Mouse (Mus musculus) midbrain, embryonic 15.5 days (tissue): ENCODE data around the gene Ppp1r9b. TPM values are rescaled to one million over a fixed set of nuclear protein-coding genes. Genes with fewer than 3 reads are reported as not detected.
A peak's percentile ranks its signal among the peaks of the same experiment; 100 is the strongest.
"Not testable (repeated sequence)": the region's sequence is repeated elsewhere in the genome, so short reads cannot be mapped to it uniquely, and the experiment has no call there.

Source experiments
- ATAC-seq: fragments of 200-750 bp; cut with Nextera tagmentation; replicated peaks from 2 replicates; pipeline ENCODE4 v1.8.0; 2017; ENCODE audit warnings: moderate TSS enrichment
- H3K27ac ChIP-seq: fragments of 300-500 bp; sonication (generic); 2 replicates; pipeline ENCODE4 v1.5.1; 2015; ENCODE audit warnings: mild to moderate bottlenecking, inconsistent platforms
- H3K27me3 ChIP-seq: fragments of 300-500 bp; sonication (generic); replicated peaks from 2 replicates; pipeline ENCODE4 v1.6.1; 2015; ENCODE audit warnings: inconsistent platforms
- H3K36me3 ChIP-seq: fragments of 300-500 bp; sonication (generic); replicated peaks from 2 replicates; pipeline ENCODE4 v1.6.1; 2015; ENCODE audit warnings: inconsistent platforms
- H3K4me1 ChIP-seq: fragments of 300-500 bp; sonication (generic); 2 replicates; pipeline ENCODE4 v1.6.1; 2015; ENCODE audit warnings: inconsistent platforms
- H3K4me2 ChIP-seq: fragments of 300-500 bp; sonication (generic); 2 replicates; pipeline ENCODE4 v1.6.1; 2015; ENCODE audit warnings: inconsistent platforms, mild to moderate bottlenecking, moderate library complexity
- H3K4me3 ChIP-seq: fragments of 300-500 bp; sonication (generic); 2 replicates; pipeline ENCODE4 v1.5.1; 2015; ENCODE audit warnings: mild to moderate bottlenecking, inconsistent platforms
- H3K9ac ChIP-seq: fragments of 300-500 bp; sonication (generic); 2 replicates; pipeline ENCODE4 v1.6.1; 2015; ENCODE audit warnings: mild to moderate bottlenecking, inconsistent platforms
- H3K9me3 ChIP-seq: fragments of 300-500 bp; sonication (generic); 2 replicates; pipeline ENCODE4 v1.6.1; 2016; ENCODE audit warnings: inconsistent platforms
- WGBS: fragments of 180-500 bp; shearing (Covaris S2); methylation state at CpG from one replicate; pipeline ENCODE4 v1.1.7; 2015; ENCODE audit warnings: mixed read lengths; 5-methylcytosine and 5-hydroxymethylcytosine counted together
- polyA plus RNA-seq: library from polyadenylated mRNA; unstranded; fragments of >200 nt; fragmentation: Nextera tagmentation; extraction: Ambion mirVana; gene quantifications from 2 replicates; pipeline ENCODE4 v1.2.1, GENCODE M21; 2015

Ppp1r9b gene
- polyA plus RNA-seq, 1 experiment from 2014 or later: 20.5 TPM

GRCm38 (mm10) chr11:95004136-95004936 lies 13.5 kb downstream of the Ppp1r9b start:
- H3K4me2 ChIP-seq: no peak overlapping the region
- no peak for ATAC-seq
- peaks cover 19% of the 10 kb centered on the region for H3K36me3 ChIP-seq
- peak overlapping the region; percentile 27; the same call in 1 of the 2 replicates for H3K27ac ChIP-seq
- peaks cover 47% of the 10 kb centered on the region for H3K4me1 ChIP-seq
- H3K9ac ChIP-seq: no peak overlapping the region
- 88% methylated on average over 12 of the region's 12 CpGs for WGBS
- H3K9me3 ChIP-seq: no peaks in the 10 kb centered on the region
- no peak overlapping the region for H3K4me3 ChIP-seq
- no peaks in the 10 kb centered on the region for H3K27me3 ChIP-seq

GRCm38 (mm10) chr11:95004937-95005198 lies 14.0 kb downstream of the Ppp1r9b start:
- no peak for ATAC-seq
- Histone ChIP-seq H3K36me3 (peaks cover 19% of the 10 kb centered on the region), H3K4me1 (peaks cover 47% of the 10 kb centered on the region), H3K4me2 (no peak overlapping the region), H3K9me3 (no peaks in the 10 kb centered on the region), H3K27ac (no peak overlapping the region), H3K9ac (no peak overlapping the region), H3K4me3 (no peak overlapping the region), H3K27me3 (no peaks in the 10 kb centered on the region)
- WGBS: 60% methylated on average over 6 of the region's 6 CpGs

- Histone ChIP-seq H3K9me3 (no peaks in the 10 kb centered on the region), H3K27me3 (no peaks in the 10 kb centered on the region), H3K27ac (peak overlapping the region; percentile 82), H3K36me3 (peaks cover 19% of the 10 kb centered on the region), H3K4me3 (peak overlapping the region; percentile 39), H3K4me1 (peaks cover 38% of the 10 kb centered on the region), H3K4me2 (peak overlapping the region; percentile 80), H3K9ac (peak overlapping the region; percentile 47)
- ATAC-seq: no peak
- WGBS: 34% methylated on average over 4 of the region's 4 CpGs
Measured at GRCm38 (mm10) chr11:95006038-95006437, 15.2 kb downstream of the Ppp1r9b start.

GRCm38 (mm10) chr11:95006525-95007219 lies 15.8 kb downstream of the Ppp1r9b start:
- ATAC-seq: peak; percentile 55
- peak overlapping the region; percentile 39 for H3K4me3 ChIP-seq
- peak overlapping the region; percentile 80 for H3K4me2 ChIP-seq
- H3K27me3 ChIP-seq: no peaks in the 10 kb centered on the region
- peaks cover 19% of the 10 kb centered on the region for H3K36me3 ChIP-seq
- H3K9me3 ChIP-seq: no peaks in the 10 kb centered on the region
- H3K9ac ChIP-seq: peak overlapping the region; percentile 47
- H3K4me1 ChIP-seq: peaks cover 41% of the 10 kb centered on the region
- H3K27ac ChIP-seq: peak overlapping the region; percentile 82
- WGBS: 1% methylated on average over 27 of the region's 27 CpGs

GRCm38 (mm10) chr11:95007418-95007817 lies 16.6 kb downstream of the Ppp1r9b start:
- peak overlapping the region; percentile 47; the same call in 1 of the 2 replicates for H3K9ac ChIP-seq

GRCm38 (mm10) chr11:95008661-95009628 lies 18.1 kb downstream of the Ppp1r9b start:
- 29% methylated on average over 15 of the region's 15 CpGs for WGBS
- Histone ChIP-seq H3K4me2 (peak overlapping the region; percentile 91), H3K27me3 (no peaks in the 10 kb centered on the region), H3K27ac (peak overlapping the region; percentile 95), H3K9ac (peak overlapping the region; percentile 100), H3K4me3 (peak overlapping the region; percentile 99), H3K4me1 (peaks cover 61% of the 10 kb centered on the region), H3K36me3 (peaks cover 5% of the 10 kb centered on the region; the same call in 1 of the 2 replicates), H3K9me3 (no peaks in the 10 kb centered on the region)
- no peak for ATAC-seq

More at GRCm38 (mm10) chr11:95007418-95007817, 16.6 kb downstream of the Ppp1r9b start:
- WGBS: 77% methylated on average over 3 of the region's 3 CpGs
- ATAC-seq: no peak
- Histone ChIP-seq H3K4me1 (peaks cover 48% of the 10 kb centered on the region), H3K36me3 (peaks cover 13% of the 10 kb centered on the region), H3K9me3 (no peaks in the 10 kb centered on the region), H3K4me2 (peak overlapping the region; percentile 80), H3K27ac (peak overlapping the region; percentile 95; the same call in 1 of the 2 replicates), H3K27me3 (no peaks in the 10 kb centered on the region), H3K4me3 (no peak overlapping the region)

GRCm38 (mm10) chr11:95009629-95010014 lies 18.8 kb downstream of the Ppp1r9b start, which contains the start of gene Samd14:
Gene Samd14 (plus strand): TSS chr11:95009879.
- peaks cover 67% of the 10 kb centered on the region for H3K4me1 ChIP-seq
- H3K27ac ChIP-seq: peak within 1 kb of the TSS; percentile 95
- H3K4me3 ChIP-seq: peak within 1 kb of the TSS; percentile 99
- peaks cover 5% of the 10 kb centered on the region; the same call in 1 of the 2 replicates for H3K36me3 ChIP-seq
- H3K9me3 ChIP-seq: no peaks in the 10 kb centered on the region
- no peaks in the 10 kb centered on the region for H3K27me3 ChIP-seq
- 0% methylated on average over 28 of the region's 32 CpGs for WGBS
- peak within 1 kb of the TSS; percentile 100 for H3K9ac ChIP-seq
- peak within 1 kb of the TSS; percentile 91 for H3K4me2 ChIP-seq
- ATAC-seq: peak; percentile 68

- under 1% methylated on average over 30 of the region's 40 CpGs for WGBS
- peaks cover 7% of the 10 kb centered on the region; the same call in 1 of the 2 replicates for H3K36me3 ChIP-seq
- H3K27me3 ChIP-seq: no peaks in the 10 kb centered on the region
- peak overlapping the region; percentile 100 for H3K9ac ChIP-seq
- H3K9me3 ChIP-seq: no peaks in the 10 kb centered on the region
- peak overlapping the region; percentile 91 for H3K4me2 ChIP-seq
- peak; percentile 64 for ATAC-seq
- H3K27ac ChIP-seq: peak overlapping the region; percentile 95
- peaks cover 71% of the 10 kb centered on the region for H3K4me1 ChIP-seq
- peak overlapping the region; percentile 99 for H3K4me3 ChIP-seq
Measured at GRCm38 (mm10) chr11:95010141-95010739, 19.4 kb downstream of the Ppp1r9b start.

- peak overlapping the region; percentile 100 for H3K9ac ChIP-seq
- not testable (repeated sequence) for H3K27me3 ChIP-seq, H3K9me3 ChIP-seq, H3K36me3 ChIP-seq, ATAC-seq
- peaks cover 75% of the 10 kb centered on the region for H3K4me1 ChIP-seq
- H3K4me2 ChIP-seq: peak overlapping the region; percentile 91
- WGBS: 0% methylated on average over 4 of the region's 4 CpGs
- H3K27ac ChIP-seq: peak overlapping the region; percentile 95
- peak overlapping the region; percentile 99 for H3K4me3 ChIP-seq
Measured at GRCm38 (mm10) chr11:95010841-95011403, 20.1 kb downstream of the Ppp1r9b start.

GRCm38 (mm10) chr11:95011416-95011815 lies 20.6 kb downstream of the Ppp1r9b start:
- 21% methylated on average over 1 of the region's 1 CpGs for WGBS
- Histone ChIP-seq H3K4me2 (peak overlapping the region; percentile 91), H3K9me3 (no peaks in the 10 kb centered on the region), H3K36me3 (0 out of 2 replicates have a peak, but pooled peaks cover 5% of the 10 kb centered on the region), H3K27ac (peak overlapping the region; percentile 95), H3K27me3 (no peaks in the 10 kb centered on the region), H3K4me1 (peaks cover 73% of the 10 kb centered on the region), H3K4me3 (peak overlapping the region; percentile 99), H3K9ac (peak overlapping the region; percentile 100)
- no peak for ATAC-seq

- WGBS: 35% methylated on average over 3 of the region's 3 CpGs
- no peak for ATAC-seq
- Histone ChIP-seq H3K9me3 (no peaks in the 10 kb centered on the region), H3K27me3 (no peaks in the 10 kb centered on the region), H3K9ac (peak overlapping the region; percentile 100), H3K4me2 (peak overlapping the region; percentile 91), H3K36me3 (0 out of 2 replicates have a peak, but pooled peaks cover 5% of the 10 kb centered on the region), H3K4me1 (peaks cover 70% of the 10 kb centered on the region), H3K27ac (peak overlapping the region; percentile 95), H3K4me3 (peak overlapping the region; percentile 99)
Measured at GRCm38 (mm10) chr11:95012075-95012474, 21.2 kb downstream of the Ppp1r9b start.
